Mouse (Mus musculus): ENCODE measurements around the gene Sbno1. TPM values are rescaled to one million over a fixed set of nuclear protein-coding genes. Genes with fewer than 3 reads are reported as not detected.

The Sbno1 gene
- polyA plus RNA-seq, 1 experiment from 2014 or later: 49.3 TPM

GRCm38 (mm10) chr5:124452494-124453228, 26.9 kb upstream of the Sbno1 start:
- no peaks in the 10 kb centered on the region for H3K4me1 ChIP-seq (replicated peaks; ENCODE audit: control insufficient read depth, insufficient read depth, low read length)
- no peak for TF ChIP-seq CTCF (IDR thresholded peaks at IDR 0.05; ENCODE audit: low read depth)
- H3K4me3 ChIP-seq (ENCODE audit: low read depth, low read length): peak overlapping the region; percentile 16
- H3K27me3 ChIP-seq (replicated peaks; ENCODE audit: control insufficient read depth, insufficient read depth, low read length): no peaks in the 10 kb centered on the region
- WGBS: 61% methylated on average over 15 of the region's 15 CpGs
- no peak for ATAC-seq
- H3K36me3 ChIP-seq (ENCODE audit: control insufficient read depth, insufficient read depth): peaks cover 86% of the 10 kb centered on the region
- peak overlapping the region; percentile 15 for H3K27ac ChIP-seq (ENCODE audit: low read depth, low read length)
- H3K9ac ChIP-seq (ENCODE audit: low read depth, low read length): peak overlapping the region; percentile 42; the same call in 1 of the 2 replicates
- no peaks in the 10 kb centered on the region for H3K9me3 ChIP-seq (ENCODE audit: control insufficient read depth)
- peak overlapping the region; percentile 53 for H3K4me2 ChIP-seq (replicated peaks; ENCODE audit: low read depth)

- no peak overlapping the region for H3K9ac ChIP-seq (ENCODE audit: low read depth, low read length)
- H3K9me3 ChIP-seq (ENCODE audit: control insufficient read depth): no peaks in the 10 kb centered on the region
- no peak for TF ChIP-seq CTCF (IDR thresholded peaks at IDR 0.05; ENCODE audit: low read depth)
- H3K36me3 ChIP-seq (ENCODE audit: control insufficient read depth, insufficient read depth): peaks cover 72% of the 10 kb centered on the region
- H3K27me3 ChIP-seq (replicated peaks; ENCODE audit: control insufficient read depth, insufficient read depth, low read length): no peaks in the 10 kb centered on the region
- no peaks in the 10 kb centered on the region for H3K4me1 ChIP-seq (replicated peaks; ENCODE audit: control insufficient read depth, insufficient read depth, low read length)
- H3K4me2 ChIP-seq (replicated peaks; ENCODE audit: low read depth): peak overlapping the region; percentile 53
- peak overlapping the region; percentile 82 for H3K27ac ChIP-seq (ENCODE audit: low read depth, low read length)
- peak overlapping the region; percentile 26 for H3K4me3 ChIP-seq (ENCODE audit: low read depth, low read length)
- WGBS: 46% methylated on average over 16 of the region's 16 CpGs
- peak; percentile 79 for ATAC-seq
These were observed 25.0 kb upstream of the Sbno1 start for GRCm38 (mm10) chr5:124450641-124451340.

GRCm38 (mm10) chr5:124450051-124450450, 24.2 kb upstream of the Sbno1 start:
- peaks cover 66% of the 10 kb centered on the region for H3K36me3 ChIP-seq (ENCODE audit: control insufficient read depth, insufficient read depth)
- TF ChIP-seq CTCF (IDR thresholded peaks at IDR 0.05; ENCODE audit: low read depth): no peak
- H3K4me1 ChIP-seq (replicated peaks; ENCODE audit: control insufficient read depth, insufficient read depth, low read length): no peaks in the 10 kb centered on the region
- H3K27me3 ChIP-seq (replicated peaks; ENCODE audit: control insufficient read depth, insufficient read depth, low read length): no peaks in the 10 kb centered on the region
- peak overlapping the region; percentile 53 for H3K4me2 ChIP-seq (replicated peaks; ENCODE audit: low read depth)
- peak overlapping the region; percentile 82 for H3K27ac ChIP-seq (ENCODE audit: low read depth, low read length)
- H3K9me3 ChIP-seq (ENCODE audit: control insufficient read depth): no peaks in the 10 kb centered on the region
- ATAC-seq: no peak
- no peak overlapping the region for H3K9ac ChIP-seq (ENCODE audit: low read depth, low read length)
- 31% methylated on average over 7 of the region's 7 CpGs for WGBS
- H3K4me3 ChIP-seq (ENCODE audit: low read depth, low read length): 0 out of 2 replicates have a peak overlapping the region, but pooled peaks have one; percentile 2

- Histone ChIP-seq H3K4me3 (ENCODE audit: low read depth, low read length) (no peak overlapping the region), H3K36me3 (ENCODE audit: control insufficient read depth, insufficient read depth) (peaks cover 63% of the 10 kb centered on the region), H3K9ac (ENCODE audit: low read depth, low read length) (no peak overlapping the region), H3K4me2 (replicated peaks; ENCODE audit: low read depth) (peak overlapping the region; percentile 53; the same call in 1 of the 2 replicates), H3K9me3 (ENCODE audit: control insufficient read depth) (no peaks in the 10 kb centered on the region), H3K4me1 (replicated peaks; ENCODE audit: control insufficient read depth, insufficient read depth, low read length) (no peaks in the 10 kb centered on the region), H3K27ac (ENCODE audit: low read depth, low read length) (peak overlapping the region; percentile 82; the same call in 1 of the 2 replicates), H3K27me3 (replicated peaks; ENCODE audit: control insufficient read depth, insufficient read depth, low read length) (no peaks in the 10 kb centered on the region)
- TF ChIP-seq CTCF (IDR thresholded peaks at IDR 0.05; ENCODE audit: low read depth): no peak
- WGBS: 29% methylated on average over 6 of the region's 6 CpGs
- no peak for ATAC-seq
These were observed 23.7 kb upstream of the Sbno1 start for GRCm38 (mm10) chr5:124449494-124449893.

GRCm38 (mm10) chr5:124446301-124446881, 20.6 kb upstream of the Sbno1 start:
- H3K36me3 ChIP-seq (ENCODE audit: control insufficient read depth, insufficient read depth): peaks cover 36% of the 10 kb centered on the region
- 4% methylated on average over 15 of the region's 15 CpGs for WGBS
- peak; percentile 50 for TF ChIP-seq CTCF (IDR thresholded peaks at IDR 0.05; ENCODE audit: low read depth)
- peak; percentile 59 for ATAC-seq
- no peaks in the 10 kb centered on the region for H3K9me3 ChIP-seq (ENCODE audit: control insufficient read depth)
- H3K27ac ChIP-seq (ENCODE audit: low read depth, low read length): peak overlapping the region; percentile 95
- no peaks in the 10 kb centered on the region for H3K27me3 ChIP-seq (replicated peaks; ENCODE audit: control insufficient read depth, insufficient read depth, low read length)
- no peaks in the 10 kb centered on the region for H3K4me1 ChIP-seq (replicated peaks; ENCODE audit: control insufficient read depth, insufficient read depth, low read length)
- peak overlapping the region; percentile 89 for H3K9ac ChIP-seq (ENCODE audit: low read depth, low read length)
- peak overlapping the region; percentile 88 for H3K4me3 ChIP-seq (ENCODE audit: low read depth, low read length)
- peak overlapping the region; percentile 89 for H3K4me2 ChIP-seq (replicated peaks; ENCODE audit: low read depth)

Measured in intestine, postnatal 0 days (tissue).